Mouse (Mus musculus) cerebellum, postnatal 4 days (tissue): ENCODE measurements around the gene Zan.

ENCODE experiments used
- DNase-seq, 2 experiments: peaks; one replicate each; pipeline ENCODE4 v3.0.0; 2022; ENCODE audit warnings: low spot score in 2 of 2, mixed read lengths in 1 of 2

Zan gene

DNA sequence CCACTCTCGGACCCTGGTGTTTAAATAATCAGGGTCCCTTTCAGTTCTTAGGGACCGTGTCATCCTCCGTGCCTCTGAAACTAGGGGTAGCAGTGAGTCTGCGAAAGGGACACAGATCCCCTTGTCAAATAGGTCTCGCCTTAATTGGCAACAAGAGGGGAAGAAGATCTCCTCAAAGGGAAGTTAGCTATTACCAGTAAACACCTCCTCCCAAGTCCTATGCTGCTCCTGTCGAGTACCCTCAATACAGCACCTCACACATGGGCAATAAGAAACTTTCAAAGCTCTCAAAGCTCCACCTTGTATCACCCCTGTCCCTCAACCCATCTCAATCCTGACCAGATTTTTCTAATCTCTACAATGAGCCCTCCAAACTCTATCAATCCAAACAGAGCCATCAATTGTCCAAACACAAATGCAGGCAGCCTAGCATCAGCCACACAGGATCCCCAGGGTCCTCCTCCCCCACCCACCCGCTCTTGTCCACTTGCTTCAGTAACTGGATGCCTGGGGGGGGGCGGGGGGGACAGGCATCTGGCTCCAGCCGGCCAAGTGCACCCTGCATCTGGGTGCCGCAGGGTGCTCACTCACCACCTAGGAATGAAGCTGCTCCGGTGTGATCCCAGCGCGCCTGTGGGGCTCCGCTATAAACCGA, 143.9 kb downstream of the Zan start:
- no peak for DNase-seq

- DNase-seq = no peak
Measured at GRCm38 (mm10) chr5:137330910-137331309, 146.0 kb downstream of the Zan start.
